Mouse (Mus musculus): Measurements from ENCODE around the gene Myl6b. TPM values are rescaled to one million over a fixed set of nuclear protein-coding genes. Genes with fewer than 3 reads are reported as not detected.
"Not testable (repeated sequence)": the region's sequence is repeated elsewhere in the genome, so short reads cannot be mapped to it uniquely, and the experiment has no call there.

The Myl6b gene
- total RNA-seq, 2 experiments from 2014 or later, result 6.8 to 8.2 TPM

DNA sequence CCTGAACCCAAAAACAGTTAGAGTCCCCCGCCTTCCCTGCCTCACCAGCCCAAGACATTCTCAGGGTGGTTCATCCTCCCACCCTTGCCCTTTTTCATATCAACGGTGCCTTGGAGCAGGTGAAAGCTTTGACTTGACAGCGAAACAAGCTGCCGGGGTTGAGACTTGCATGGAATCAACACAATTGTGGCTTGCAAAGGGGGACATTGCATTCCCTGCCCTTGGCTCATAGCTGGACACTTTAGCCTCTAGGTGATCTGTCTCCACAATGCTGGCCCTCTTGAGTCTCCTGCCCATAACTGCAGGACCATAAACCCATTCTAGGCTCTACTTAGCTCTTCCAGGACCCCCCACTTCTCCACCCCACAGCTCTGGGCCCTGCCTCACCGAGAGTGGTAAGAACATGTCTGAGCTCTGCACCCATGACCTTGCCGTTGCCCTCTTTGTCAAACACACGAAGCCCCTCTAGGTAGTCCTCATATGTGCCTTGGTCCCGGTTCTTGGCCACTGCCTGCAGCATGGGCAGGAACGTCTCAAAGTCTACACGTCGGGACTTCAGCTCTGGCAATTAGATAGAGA lies 3.7 kb downstream of the Myl6b start:
- DNase-seq (ENCODE audit: low spot score in 2 of 2), result no peak

GRCm38 (mm10) chr10:128493695-128494666 lies 4.5 kb downstream of the Myl6b start, which contains the start of gene Myl6:
Myl6 (minus strand) TSS chr10:128494145.
- peak; percentile 93 for DNase-seq (ENCODE audit: low spot score in 2 of 2)

DNA sequence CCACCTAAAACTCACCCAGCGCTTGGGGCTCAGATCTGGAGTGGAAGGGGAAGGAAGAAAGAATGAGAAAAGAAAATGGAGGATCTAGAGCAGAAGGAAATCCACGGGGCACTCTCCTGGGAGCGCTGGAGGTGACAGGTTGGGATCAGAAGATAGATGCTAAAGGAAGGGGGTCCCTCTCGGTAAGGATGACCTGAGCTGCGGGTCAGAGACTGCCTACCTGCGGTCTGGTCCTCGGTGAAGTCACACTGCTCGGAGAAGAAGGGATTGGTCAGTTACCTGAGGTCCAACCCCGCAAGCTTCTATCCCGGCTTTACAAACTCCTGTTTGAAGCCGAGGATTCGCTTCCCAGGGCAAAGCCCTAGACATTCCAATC lies 5.2 kb downstream of the Myl6b start:
- DNase-seq (ENCODE audit: low spot score in 2 of 2), result no peak

GRCm38 (mm10) chr10:128492633-128493311 lies 5.7 kb downstream of the Myl6b start:
- no peak for DNase-seq (ENCODE audit: low spot score in 2 of 2)

DNA sequence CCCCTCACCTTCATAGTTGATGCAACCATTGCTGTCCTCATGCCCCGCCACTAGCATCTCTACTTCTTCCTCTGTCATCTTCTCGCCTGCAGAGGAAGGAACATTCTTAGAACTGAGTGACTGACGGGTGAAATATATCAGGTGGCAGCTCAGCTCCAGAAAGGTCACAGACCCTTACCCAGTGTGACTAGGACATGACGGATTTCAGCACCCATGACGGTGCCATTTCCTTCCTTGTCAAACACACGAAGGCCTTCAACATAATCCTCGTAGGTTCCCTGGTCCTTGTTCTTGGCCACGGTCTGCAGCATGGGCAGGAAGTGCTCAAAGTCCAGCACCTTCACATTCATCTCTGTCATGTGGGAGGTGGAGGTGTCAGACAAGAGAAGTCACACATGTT lies 6.4 kb downstream of the Myl6b start:
- DNase-seq (ENCODE audit: low spot score in 2 of 2), result not testable (repeated sequence)

GRCm38 (mm10) chr10:128491495-128491894 lies 7.0 kb downstream of the Myl6b start:
- DNase-seq (ENCODE audit: low spot score in 2 of 2), result no peak

GRCm38 (mm10) chr10:128490912-128491311 lies 7.6 kb downstream of the Myl6b start:
- no peak for DNase-seq (ENCODE audit: low spot score in 2 of 2)

GRCm38 (mm10) chr10:128490232-128490631 lies 8.3 kb downstream of the Myl6b start:
- no peak for DNase-seq (ENCODE audit: low spot score in 2 of 2)

- DNase-seq (ENCODE audit: low spot score in 2 of 2), result no peak
These were observed 8.7 kb downstream of the Myl6b start for GRCm38 (mm10) chr10:128489785-128490184.

GRCm38 (mm10) chr10:128489380-128489779 lies 9.1 kb downstream of the Myl6b start:
- DNase-seq (ENCODE audit: low spot score in 2 of 2), result no peak

DNA sequence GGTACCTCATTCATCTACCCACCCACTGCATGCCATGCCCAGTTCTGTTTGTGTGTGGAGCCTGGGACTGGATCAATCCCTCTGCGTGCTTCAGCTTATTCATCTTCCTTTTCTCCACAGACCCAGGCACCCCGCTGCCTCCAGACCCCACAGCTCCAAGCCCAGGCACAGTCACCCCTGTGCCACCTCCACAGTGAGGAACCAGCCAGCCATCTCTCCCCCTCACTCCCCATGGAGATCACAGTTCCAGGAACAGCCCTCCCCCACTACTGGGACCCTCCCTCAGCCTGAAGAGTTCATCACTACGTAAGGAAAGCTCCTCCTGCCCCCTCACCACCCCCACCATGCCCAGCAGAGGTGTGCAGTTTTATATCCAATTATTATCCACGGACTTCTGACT lies 9.7 kb downstream of the Myl6b start:
- DNase-seq (ENCODE audit: low spot score in 2 of 2), result no peak

- DNase-seq (ENCODE audit: low spot score in 2 of 2), result no peak
These were observed 10.4 kb downstream of the Myl6b start for GRCm38 (mm10) chr10:128487861-128488712.

DNA sequence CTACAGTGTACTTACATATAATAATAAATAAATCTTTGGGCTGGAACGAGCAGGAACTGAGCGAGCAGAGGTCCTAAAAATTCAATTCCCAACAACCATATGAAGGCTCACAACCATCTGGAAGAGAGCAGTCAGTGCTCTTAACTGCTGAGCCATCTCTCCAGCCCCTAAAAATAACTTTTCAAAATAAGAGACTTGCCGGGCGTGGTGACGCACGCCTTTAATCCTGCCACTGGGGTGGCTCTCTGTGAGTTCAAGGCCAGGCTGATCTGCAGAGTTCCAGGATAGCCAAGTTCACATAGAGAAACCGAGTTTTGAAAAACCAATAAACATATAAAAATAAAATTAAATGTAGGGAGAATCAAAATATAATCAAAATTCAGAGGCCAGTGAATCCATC lies 12.1 kb downstream of the Myl6b start:
- DNase-seq (ENCODE audit: low spot score in 2 of 2), result no peak

GRCm38 (mm10) chr10:128474366-128474765 lies 24.1 kb downstream of the Myl6b start:
- no peak for DNase-seq (ENCODE audit: low spot score in 2 of 2)

GRCm38 (mm10) chr10:128460270-128460630 lies 38.2 kb downstream of the Myl6b start:
- DNase-seq (ENCODE audit: low spot score in 2 of 2), result no peak

GRCm38 (mm10) chr10:128459409-128460269 lies 38.8 kb downstream of the Myl6b start:
- no peak for DNase-seq (ENCODE audit: low spot score in 2 of 2)

- peak; percentile 67 to 73 for DNase-seq (ENCODE audit: low spot score in 2 of 2)
These were observed 39.6 kb downstream of the Myl6b start, which contains the start of gene Smarcc2 for GRCm38 (mm10) chr10:128458719-128459408. Smarcc2 (plus strand) TSS chr10:128459248.

GRCm38 (mm10) chr10:128458348-128458718 lies 40.2 kb downstream of the Myl6b start:
- DNase-seq (ENCODE audit: low spot score in 2 of 2), result peak; percentile 91 to 94

GRCm38 (mm10) chr10:128457676-128458075 lies 40.8 kb downstream of the Myl6b start:
- DNase-seq (ENCODE audit: low spot score in 2 of 2), result no peak

All from adrenal gland, postnatal 4 days (tissue).